Mouse (Mus musculus) C2C12 (cell line): ENCODE results near the gene Gm10271. TPM values are rescaled to one million over a fixed set of nuclear protein-coding genes. Genes with fewer than 3 reads are reported as not detected.
A peak's percentile ranks its signal among the peaks of the same experiment; 100 is the strongest.

Experiments
- H3K27me3 ChIP-seq: one replicate; pipeline ENCODE4 v1.6.1; 2011; ENCODE audit not compliant: control insufficient read depth, insufficient read depth, insufficient read length
- H3K36me3 ChIP-seq: one replicate; pipeline ENCODE4 v1.6.1; 2011; ENCODE audit not compliant: control insufficient read depth, insufficient read depth
- H3K4me3 ChIP-seq: one replicate; pipeline ENCODE4 v1.5.1; 2011; ENCODE audit warnings: mild to moderate bottlenecking, control low read depth; ENCODE audit not compliant: poor library complexity, insufficient read depth, severe bottlenecking
- H3K79me2 ChIP-seq: one replicate; pipeline ENCODE4 v1.6.1; 2011; ENCODE audit not compliant: control insufficient read depth, insufficient read depth
- H3K79me3 ChIP-seq: one replicate; pipeline ENCODE4 v1.6.1; 2011; ENCODE audit warnings: low read depth, control low read depth
- H3ac ChIP-seq: one replicate; pipeline ENCODE3; 2011; ENCODE audit warnings: low read depth; ENCODE audit not compliant: control insufficient read depth, insufficient read length
- CEBPB ChIP-seq: IDR thresholded peaks from one replicate; pipeline ENCODE4 v1.6.1; 2011; ENCODE audit warnings: low read depth, mild to moderate bottlenecking, control low read depth, moderate library complexity
- CTCF ChIP-seq: IDR thresholded peaks from one replicate; pipeline ENCODE4 v1.5.1; 2011; ENCODE audit not compliant: control insufficient read depth, insufficient read depth, insufficient read length
- FOSL1 ChIP-seq: IDR thresholded peaks from one replicate; pipeline ENCODE4 v1.8.0; 2011; ENCODE audit warnings: mild to moderate bottlenecking, low read length; ENCODE audit not compliant: poor library complexity, insufficient read depth, severe bottlenecking
- MAX ChIP-seq: IDR thresholded peaks from one replicate; pipeline ENCODE4 v1.6.1; 2011; ENCODE audit warnings: mild to moderate bottlenecking, control low read depth
- MYOD1 ChIP-seq: IDR thresholded peaks from one replicate; pipeline ENCODE4 v1.6.1; 2011; ENCODE audit warnings: low read depth; ENCODE audit not compliant: control insufficient read depth, insufficient read length
- MYOG ChIP-seq: IDR thresholded peaks from one replicate; pipeline ENCODE4 v1.6.1; 2011; ENCODE audit not compliant: control insufficient read depth, insufficient read length; ENCODE audit errors: extremely low read depth
- USF1 ChIP-seq: IDR thresholded peaks from one replicate; pipeline ENCODE4 v1.6.1; 2011; ENCODE audit warnings: low read depth, mild to moderate bottlenecking, control low read depth, moderate library complexity
- polyA plus RNA-seq: library from polyadenylated mRNA; unstranded; fragments of >200 nt; fragmentation: generic; extraction: Trizol; gene quantifications from one replicate; pipeline ENCODE4 v1.2.1, GENCODE M21; 2012; ENCODE audit warnings: missing spikeins

Gene Gm10271
- polyA plus RNA-seq, 1 experiment = not detected

- H3ac ChIP-seq = no peak overlapping the region
- H3K4me3 ChIP-seq = no peak overlapping the region
- peaks cover 4% of the 10 kb centered on the region for H3K79me2 ChIP-seq
- H3K79me3 ChIP-seq = no peaks in the 10 kb centered on the region
- no peak for TF ChIP-seq MAX
- TF ChIP-seq CEBPB = no peak
- TF ChIP-seq FOSL1 = no peak
- no peak for TF ChIP-seq CTCF
- no peak for TF ChIP-seq MYOG
- no peak for TF ChIP-seq USF1
- no peak for TF ChIP-seq MYOD1
- H3K36me3 ChIP-seq = peaks cover 27% of the 10 kb centered on the region
- H3K27me3 ChIP-seq = no peaks in the 10 kb centered on the region
These were observed 37.4 kb downstream of the Gm10271 start for GRCm38 (mm10) chr10:116935028-116935427.

- Histone ChIP-seq H3K4me3 (no peak overlapping the region), H3K79me3 (no peaks in the 10 kb centered on the region), H3K36me3 (peaks cover 21% of the 10 kb centered on the region), H3K27me3 (no peaks in the 10 kb centered on the region), H3ac (no peak overlapping the region), H3K79me2 (no peaks in the 10 kb centered on the region)
- TF ChIP-seq CEBPB (no peak), MAX (no peak), MYOG (no peak), FOSL1 (no peak), CTCF (no peak)
These were observed 38.6 kb downstream of the Gm10271 start for GRCm38 (mm10) chr10:116933794-116934193.

GRCm38 (mm10) chr10:116932418-116932817 lies 40.0 kb downstream of the Gm10271 start:
- Histone ChIP-seq H3K79me2 (no peaks in the 10 kb centered on the region), H3K36me3 (peaks cover 19% of the 10 kb centered on the region), H3K4me3 (no peak overlapping the region), H3K79me3 (no peaks in the 10 kb centered on the region), H3ac (no peak overlapping the region), H3K27me3 (no peaks in the 10 kb centered on the region)
- no peak for TF ChIP-seq CTCF
- TF ChIP-seq MYOG = no peak
- TF ChIP-seq FOSL1 = no peak
- no peak for TF ChIP-seq MYOD1
- no peak for TF ChIP-seq MAX
- no peak for TF ChIP-seq USF1
- TF ChIP-seq CEBPB = no peak

GRCm38 (mm10) chr10:116931497-116932179 lies 40.8 kb downstream of the Gm10271 start:
- Histone ChIP-seq H3K4me3 (no peak overlapping the region), H3ac (no peak overlapping the region), H3K36me3 (peaks cover 19% of the 10 kb centered on the region), H3K79me2 (no peaks in the 10 kb centered on the region), H3K79me3 (no peaks in the 10 kb centered on the region), H3K27me3 (no peaks in the 10 kb centered on the region)
- TF ChIP-seq FOSL1 = no peak
- no peak for TF ChIP-seq CTCF
- TF ChIP-seq MAX = no peak
- TF ChIP-seq MYOD1 = no peak
- TF ChIP-seq MYOG = no peak

- Histone ChIP-seq H3K27me3 (no peaks in the 10 kb centered on the region), H3ac (peak overlapping the region; percentile 9), H3K79me2 (no peaks in the 10 kb centered on the region), H3K4me3 (no peak overlapping the region), H3K79me3 (no peaks in the 10 kb centered on the region), H3K36me3 (peaks cover 26% of the 10 kb centered on the region)
- no peak for TF ChIP-seq MYOD1
- TF ChIP-seq CTCF = no peak
- no peak for TF ChIP-seq USF1
- TF ChIP-seq MYOG = no peak
- no peak for TF ChIP-seq CEBPB
- TF ChIP-seq FOSL1 = no peak
- TF ChIP-seq MAX = no peak
These were observed 41.5 kb downstream of the Gm10271 start for GRCm38 (mm10) chr10:116930936-116931335.

GRCm38 (mm10) chr10:116930506-116930905 lies 41.9 kb downstream of the Gm10271 start:
- TF ChIP-seq CTCF (no peak), MAX (no peak), MYOD1 (no peak), MYOG (no peak), USF1 (no peak), CEBPB (no peak), FOSL1 (no peak)
- peaks cover 30% of the 10 kb centered on the region for H3K36me3 ChIP-seq

More at GRCm38 (mm10) chr10:116930506-116930905, 41.9 kb downstream of the Gm10271 start:
- Histone ChIP-seq H3K4me3 (no peak overlapping the region), H3K79me2 (no peaks in the 10 kb centered on the region), H3ac (no peak overlapping the region), H3K79me3 (no peaks in the 10 kb centered on the region), H3K27me3 (no peaks in the 10 kb centered on the region)
